Mouse (Mus musculus) kidney, adult 2 months (tissue): ENCODE measurements around the gene Zbtb12. TPM values are rescaled to one million over a fixed set of nuclear protein-coding genes. Genes with fewer than 3 reads are reported as not detected.
"Not testable (repeated sequence)": the region's sequence is repeated elsewhere in the genome, so short reads cannot be mapped to it uniquely, and the experiment has no call there.

ENCODE experiments used
- DNase-seq: peaks from one replicate; pipeline ENCODE4 v3.0.0; 2021
- H3K27ac ChIP-seq: fragments of 200-500 bp; 2 replicates; pipeline ENCODE4 v1.5.1; 2012; ENCODE audit warnings: low read depth, low read length, control low read depth, inconsistent platforms; ENCODE audit not compliant: insufficient read depth
- H3K27me3 ChIP-seq: fragments of 200-500 bp; replicated peaks from 2 replicates; pipeline ENCODE4 v1.6.1; 2012; ENCODE audit warnings: mild to moderate bottlenecking, moderate library complexity, low read length, inconsistent platforms; ENCODE audit not compliant: control insufficient read depth, insufficient read depth
- H3K36me3 ChIP-seq: fragments of 200-500 bp; 2 replicates; pipeline ENCODE4 v1.6.1; 2012; ENCODE audit warnings: mild to moderate bottlenecking, moderate library complexity, low read length, inconsistent platforms; ENCODE audit not compliant: control insufficient read depth, insufficient read depth
- H3K4me1 ChIP-seq: fragments of 200-500 bp; 2 replicates; pipeline ENCODE4 v1.6.1; 2011; ENCODE audit warnings: low read length; ENCODE audit not compliant: control insufficient read depth, insufficient read depth
- H3K4me3 ChIP-seq: fragments of 200-500 bp; 2 replicates; pipeline ENCODE4 v1.5.1; 2011; ENCODE audit warnings: mild to moderate bottlenecking, low read depth, low read length, control low read depth; ENCODE audit not compliant: insufficient read depth
- CTCF ChIP-seq: fragments of 200-500 bp; conservative IDR thresholded peaks from 2 replicates; pipeline ENCODE4 v1.5.1; 2011; ENCODE audit warnings: low read depth, mild to moderate bottlenecking, control low read depth, low read length, moderate library complexity, mixed read lengths; ENCODE audit not compliant: insufficient read depth, insufficient read length
- POLR2A ChIP-seq: fragments of 200-500 bp; IDR thresholded peaks from one replicate; pipeline ENCODE4 v1.6.1; 2011; ENCODE audit warnings: low read depth, low read length, control low read depth
- WGBS: fragments of 180-500 bp; shearing (Covaris S2); methylation state at CpG from one replicate; pipeline ENCODE4 v1.1.7; 2018; 5-methylcytosine and 5-hydroxymethylcytosine counted together
- polyA plus RNA-seq: library from polyadenylated mRNA; depleted of rRNA; stranded (reverse); fragments of >200 nt; gene quantifications from 2 replicates; pipeline ENCODE4 v1.2.3, GENCODE M21; 2012; rRNA removed

Gene Zbtb12
- polyA plus RNA-seq: 9.4 and 10.8 TPM in 2 replicates

DNA sequence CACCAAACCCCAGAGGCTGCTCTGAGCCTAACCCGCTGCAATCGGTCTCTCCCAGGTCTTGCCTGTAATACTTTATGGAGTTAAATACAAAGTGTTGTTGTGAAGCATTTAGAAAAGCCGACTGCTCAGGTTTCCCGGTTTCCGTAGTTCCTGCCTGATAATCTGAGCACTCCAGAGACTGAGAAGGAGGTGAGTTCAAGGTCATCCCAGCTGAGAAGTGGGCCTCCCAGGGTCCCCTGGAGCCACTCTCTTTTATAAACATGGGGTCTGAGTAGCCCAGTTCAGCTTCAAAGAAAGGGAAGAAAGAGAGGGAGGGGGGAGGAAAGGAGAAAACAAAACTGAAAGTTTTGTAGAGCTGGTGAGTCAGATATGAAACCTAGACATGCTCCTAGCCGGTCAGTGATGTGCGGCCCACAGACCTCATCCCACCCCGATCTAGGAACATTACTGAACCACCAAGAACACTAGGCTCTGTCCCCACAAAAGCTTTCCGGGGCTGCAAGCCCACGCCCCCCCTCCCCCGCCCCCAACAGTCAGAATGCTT lies at the start of gene Zbtb12:
TSS of gene Zbtb12 (plus strand) at position 148 of the 544 bp plus-strand sequence.
- 55% methylated on average over 11 of the region's 11 CpGs for WGBS
- Histone ChIP-seq H3K27ac (no peak within 1 kb of the TSS), H3K4me1 (no peaks in the 10 kb centered on the region), H3K4me3 (no peak within 1 kb of the TSS), H3K27me3 (no peaks in the 10 kb centered on the region), H3K36me3 (no peaks in the 10 kb centered on the region)
- TF ChIP-seq CTCF (no peak), POLR2A (no peak)
- DNase-seq: no peak

DNA sequence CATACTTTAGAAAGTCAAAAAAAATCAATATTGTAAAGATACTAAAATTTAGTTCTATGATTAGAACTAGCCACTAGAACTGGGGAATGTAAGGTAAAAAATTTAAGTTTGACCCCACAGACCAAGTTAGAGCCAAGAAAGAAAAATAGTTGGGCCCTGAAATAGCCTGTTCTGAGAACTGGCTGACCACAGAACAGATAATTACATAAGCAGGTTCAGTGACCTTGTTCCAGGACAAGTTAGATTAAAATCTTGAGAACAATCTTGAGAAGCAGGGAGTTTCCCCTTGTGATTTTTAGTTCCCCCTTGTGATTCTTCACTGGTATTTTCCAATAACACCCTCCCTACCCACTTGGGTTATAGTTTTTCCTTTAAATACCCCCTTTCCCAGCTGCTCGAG lies 48.5 kb upstream of the Zbtb12 start:
- H3K4me3 ChIP-seq, H3K27ac ChIP-seq, H3K27me3 ChIP-seq, H3K4me1 ChIP-seq: not testable (repeated sequence)
- 89% methylated on average over 1 of the region's 1 CpGs for WGBS
- H3K36me3 ChIP-seq: peaks cover 14% of the 10 kb centered on the region
- peak; percentile 53 for DNase-seq

DNA sequence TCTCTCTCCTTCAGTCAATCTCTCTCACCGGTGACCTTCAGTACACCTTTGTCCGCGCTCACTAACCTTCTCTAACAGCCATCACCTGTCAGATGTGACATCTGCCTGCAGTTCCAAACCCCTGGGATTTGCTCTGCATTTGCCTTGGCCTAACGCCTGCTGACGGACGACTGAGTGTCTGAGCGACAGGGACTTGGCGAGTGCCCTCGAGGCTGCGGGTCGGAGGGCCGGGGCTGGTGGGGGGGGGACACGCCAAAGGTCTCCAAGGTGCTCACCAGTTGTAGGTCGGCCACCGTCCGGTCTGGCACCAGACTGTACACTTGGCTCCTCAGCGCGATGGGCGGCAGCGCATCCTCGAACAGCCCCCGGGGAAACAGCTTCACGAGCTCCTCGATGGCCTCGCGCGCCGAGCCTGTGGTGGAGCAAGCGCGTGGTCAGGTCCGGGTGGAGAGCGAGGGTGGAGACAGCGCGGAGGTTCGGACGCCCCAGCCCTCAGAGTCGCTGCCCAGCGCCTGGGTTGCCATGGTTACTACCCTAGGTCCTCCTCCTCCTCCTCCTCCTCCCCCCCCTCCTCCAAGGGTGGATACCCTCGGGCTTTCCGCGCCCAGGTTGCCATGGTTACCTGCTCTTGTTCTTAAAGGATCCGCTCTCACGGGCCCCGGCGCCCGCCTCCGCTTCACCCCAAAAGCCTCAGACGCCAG lies 43.0 kb upstream of the Zbtb12 start:
- H3K36me3 ChIP-seq: no peaks in the 10 kb centered on the region; the same call in 1 of the 2 replicates
- 3% methylated on average over 48 of the region's 48 CpGs for WGBS
- peak overlapping the region; percentile 73 for H3K4me3 ChIP-seq
- no peaks in the 10 kb centered on the region for H3K27me3 ChIP-seq
- TF ChIP-seq POLR2A (no peak), CTCF (no peak)
- 0 out of 2 replicates have a peak overlapping the region, but pooled peaks have one; percentile 19 for H3K27ac ChIP-seq
- DNase-seq: no peak
- peaks cover 10% of the 10 kb centered on the region for H3K4me1 ChIP-seq

DNA sequence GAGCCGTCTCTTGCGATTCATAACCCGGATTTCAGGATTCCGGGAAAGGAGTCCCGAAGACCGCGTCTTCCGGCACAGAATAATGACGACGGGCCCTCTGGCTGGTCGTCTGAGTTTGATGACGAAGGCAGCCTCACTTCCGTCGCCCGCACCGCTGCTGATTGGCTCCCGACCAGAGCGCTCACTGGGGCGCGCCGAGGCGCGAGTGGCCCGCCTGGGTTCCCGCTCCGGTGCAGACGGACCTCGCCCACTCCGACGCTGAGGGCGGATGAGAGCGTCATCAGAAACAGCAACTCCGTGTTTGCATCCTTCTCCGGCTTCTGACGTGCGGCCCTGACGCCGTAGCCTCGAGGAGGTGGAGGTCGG lies 42.4 kb upstream of the Zbtb12 start, which contains the start of the genes Stk19 and Dxo:
TSS of gene Stk19 (minus strand) at position 90 of the 366 bp plus-strand sequence.
TSS of gene Dxo (plus strand) at position 164 of the 366 bp plus-strand sequence.
- under 1% methylated on average over 40 of the region's 40 CpGs for WGBS
- TF ChIP-seq POLR2A (peak; percentile 71), CTCF (no peak)
- DNase-seq: peak; percentile 98
- Histone ChIP-seq H3K4me1 (peaks cover 10% of the 10 kb centered on the region), H3K36me3 (no peaks in the 10 kb centered on the region; the same call in 1 of the 2 replicates), H3K4me3 (peak within 1 kb of the TSS; percentile 73), H3K27me3 (no peaks in the 10 kb centered on the region), H3K27ac (peak within 1 kb of the TSS; percentile 24)

DNA sequence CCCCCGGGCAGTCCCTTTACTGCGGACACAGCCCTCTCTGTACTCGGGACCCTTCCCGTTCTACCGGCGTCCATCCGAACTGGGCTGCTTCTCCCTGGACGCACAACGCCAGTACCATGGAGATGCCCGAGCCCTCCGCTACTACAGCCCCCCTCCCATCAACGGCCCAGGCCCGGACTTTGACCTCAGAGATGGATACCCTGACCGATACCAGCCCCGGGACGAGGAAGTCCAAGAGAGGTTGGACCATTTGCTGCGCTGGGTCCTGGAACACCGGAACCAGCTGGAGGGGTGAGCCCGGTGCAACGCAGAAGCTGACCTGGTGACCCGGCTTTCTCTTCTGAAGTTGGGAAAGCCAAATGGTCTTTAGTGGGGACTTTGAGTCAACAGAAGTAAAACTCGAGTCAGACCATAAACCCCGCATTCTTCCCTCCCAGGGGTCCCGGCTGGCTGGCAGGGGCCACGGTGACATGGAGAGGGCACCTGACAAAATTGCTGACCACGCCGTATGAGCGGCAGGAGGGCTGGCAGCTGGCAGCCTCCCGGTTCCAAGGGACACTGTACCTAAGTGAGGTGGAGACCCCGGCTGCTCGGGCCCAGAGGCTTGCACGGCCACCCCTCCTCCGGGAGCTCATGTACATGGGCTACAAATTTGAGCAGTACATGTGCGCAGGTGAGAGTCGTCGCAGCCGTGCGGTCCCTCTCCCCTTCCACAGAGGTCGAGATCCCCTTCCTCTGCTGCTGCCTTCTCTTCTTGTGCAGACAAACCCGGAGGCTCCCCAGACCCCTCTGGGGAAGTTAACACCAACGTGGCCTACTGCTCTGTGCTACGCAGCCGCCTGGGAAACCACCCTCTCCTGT lies 41.6 kb upstream of the Zbtb12 start:
- peaks cover 10% of the 10 kb centered on the region for H3K4me1 ChIP-seq
- 19% methylated on average over 43 of the region's 43 CpGs for WGBS
- no peaks in the 10 kb centered on the region for H3K27me3 ChIP-seq
- peak overlapping the region; percentile 73 for H3K4me3 ChIP-seq
- no peak for TF ChIP-seq CTCF
- TF ChIP-seq POLR2A: no peak
- H3K36me3 ChIP-seq: no peaks in the 10 kb centered on the region; the same call in 1 of the 2 replicates
- H3K27ac ChIP-seq: no peak overlapping the region; the same call in 1 of the 2 replicates
- DNase-seq: peak; percentile 43

DNA sequence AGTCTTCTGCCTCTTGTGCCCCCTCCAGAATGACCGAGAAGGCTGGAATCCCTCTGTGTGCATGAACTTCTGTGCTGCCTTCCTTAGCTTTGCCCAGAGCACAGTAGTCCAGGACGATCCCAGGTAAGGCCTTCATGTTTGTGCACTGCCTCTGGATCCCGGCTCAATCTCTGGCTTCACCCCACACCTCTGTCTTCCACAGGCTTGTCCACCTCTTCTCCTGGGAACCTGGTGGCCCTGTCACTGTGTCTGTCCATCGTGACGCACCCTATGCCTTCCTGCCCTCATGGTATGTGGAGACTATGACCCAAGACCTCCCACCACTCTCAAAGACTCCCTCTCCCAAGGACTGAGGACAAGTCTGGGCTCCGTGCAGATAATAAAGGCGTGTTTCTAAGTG lies 40.5 kb upstream of the Zbtb12 start:
- no peaks in the 10 kb centered on the region; the same call in 1 of the 2 replicates for H3K36me3 ChIP-seq

DNA sequence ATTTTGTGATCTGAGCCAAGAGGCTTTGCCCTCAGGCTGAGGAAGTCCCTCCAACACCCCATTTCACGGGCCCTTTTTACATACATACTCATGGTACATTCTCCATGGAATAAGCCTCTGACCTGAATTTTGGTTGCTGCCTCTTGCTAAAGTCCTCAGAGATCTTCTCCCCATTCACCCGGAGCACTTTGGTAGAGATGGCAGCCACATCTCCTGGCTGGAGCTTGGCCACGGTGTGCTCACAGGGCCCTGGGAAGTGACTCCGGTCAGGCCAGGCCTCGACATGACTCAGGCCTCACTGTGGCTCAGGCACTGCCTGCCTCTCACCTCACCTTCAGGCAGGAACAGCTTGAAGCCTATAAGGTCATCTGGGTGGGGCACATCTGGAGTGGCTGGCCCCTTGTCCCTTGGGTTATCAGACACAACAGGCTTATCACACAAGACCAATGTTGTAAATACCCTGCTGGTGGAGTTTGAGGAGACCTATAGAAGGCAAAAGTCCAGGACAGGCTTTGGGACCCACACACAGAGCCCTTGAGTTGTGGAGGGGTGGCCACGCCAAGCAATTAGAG lies 38.5 kb upstream of the Zbtb12 start:
- Histone ChIP-seq H3K27me3 (no peaks in the 10 kb centered on the region), H3K4me1 (peaks cover 9% of the 10 kb centered on the region), H3K27ac (no peak overlapping the region), H3K4me3 (no peak overlapping the region), H3K36me3 (no peaks in the 10 kb centered on the region)
- TF ChIP-seq CTCF (no peak), POLR2A (no peak)
- WGBS: 86% methylated on average over 6 of the region's 6 CpGs
- DNase-seq: no peak

More for the DNA sequence above, 40.5 kb upstream of the Zbtb12 start:
- Histone ChIP-seq H3K4me3 (no peak overlapping the region), H3K27me3 (no peaks in the 10 kb centered on the region), H3K4me1 (peaks cover 10% of the 10 kb centered on the region), H3K27ac (no peak overlapping the region)
- WGBS: 89% methylated on average over 7 of the region's 7 CpGs
- TF ChIP-seq POLR2A: no peak
- TF ChIP-seq CTCF: no peak
- no peak for DNase-seq
